Mouse (Mus musculus) brain, embryonic 14.5 days (tissue): ENCODE results near the gene Ociad2.

ENCODE experiments used
- CTCF ChIP-seq: fragments of 200-500 bp; IDR thresholded peaks from 2 replicates; pipeline ENCODE4 v1.5.1; 2012; ENCODE audit warnings: inconsistent platforms, mild to moderate bottlenecking, moderate library complexity, borderline replicate concordance; ENCODE audit not compliant: insufficient read depth, insufficient read length; ENCODE audit errors: extremely low read depth
- POLR2A ChIP-seq: fragments of 200-500 bp; IDR thresholded peaks from 2 replicates; pipeline ENCODE4 v1.6.1; 2012; ENCODE audit warnings: mild to moderate bottlenecking, inconsistent platforms, borderline replicate concordance; ENCODE audit not compliant: poor library complexity, insufficient read depth, insufficient read length, severe bottlenecking; ENCODE audit errors: extremely low read depth

- TF ChIP-seq CTCF = no peak
- no peak for TF ChIP-seq POLR2A
Measured at GRCm38 (mm10) chr5:73364107-73364864, 23.5 kb upstream of the Ociad2 start.
